Mouse (Mus musculus): Measurements from ENCODE around the gene Olfr229. TPM values are rescaled to one million over a fixed set of nuclear protein-coding genes. Genes with fewer than 3 reads are reported as not detected.
"Not testable (repeated sequence)": the region's sequence is repeated elsewhere in the genome, so short reads cannot be mapped to it uniquely, and the experiment has no call there.

The Olfr229 gene
- total and polyA plus RNA-seq, 3 experiments, result not detected

GRCm38 (mm10) chr9:39937201-39937600 is 30.1 kb downstream of the Olfr229 start, which contains the start of gene Olfr974:
Gene Olfr974 (plus strand): TSS chr9:39937501.
- H3K4me3 ChIP-seq, result no peak within 1 kb of the TSS
- intact Hi-C loops (cut with DNase I), result no loop called here
- WGBS, result 68% methylated on average over 1 of the region's 1 CpGs
- no peaks in the 10 kb centered on the region for H3K27me3 ChIP-seq (ENCODE audit: control insufficient read depth, insufficient read depth, low read length)
- no peak for DNase-seq
- no peak within 1 kb of the TSS for H3K27ac ChIP-seq
- no peaks in the 10 kb centered on the region for H3K36me3 ChIP-seq (ENCODE audit: control insufficient read depth, insufficient read depth, low read length)
- no peak within 1 kb of the TSS for H3K9ac ChIP-seq (ENCODE audit: low read depth, low read length)
- no peaks in the 10 kb centered on the region for H3K4me1 ChIP-seq (ENCODE audit: control insufficient read depth, insufficient read depth, low read length)
- no peaks in the 10 kb centered on the region for H3K79me2 ChIP-seq (replicated peaks; ENCODE audit: control insufficient read depth, insufficient read depth, low read length)
- TF ChIP-seq CTCF (IDR thresholded peaks at IDR 0.05) (no peak), POLR2A (IDR thresholded peaks at IDR 0.05; ENCODE audit: insufficient read depth, low read depth, low read length) (no peak), EP300 (IDR thresholded peaks at IDR 0.05; ENCODE audit: insufficient read depth, low read depth, low read length) (no peak)

GRCm38 (mm10) chr9:39951946-39952345 is 44.8 kb downstream of the Olfr229 start, which contains the start of gene Olfr975:
Gene Olfr975 (minus strand): TSS chr9:39952046.
- no peak for DNase-seq
- Histone ChIP-seq H3K79me2 (replicated peaks; ENCODE audit: control insufficient read depth, insufficient read depth, low read length) (no peaks in the 10 kb centered on the region), H3K36me3 (ENCODE audit: control insufficient read depth, insufficient read depth, low read length) (no peaks in the 10 kb centered on the region), H3K4me3 (no peak within 1 kb of the TSS), H3K27ac (no peak within 1 kb of the TSS), H3K9ac (ENCODE audit: low read depth, low read length) (no peak within 1 kb of the TSS), H3K27me3 (ENCODE audit: control insufficient read depth, insufficient read depth, low read length) (no peaks in the 10 kb centered on the region), H3K4me1 (ENCODE audit: control insufficient read depth, insufficient read depth, low read length) (no peaks in the 10 kb centered on the region)
- intact Hi-C loops (cut with DNase I), result no loop called here
- TF ChIP-seq POLR2A (IDR thresholded peaks at IDR 0.05; ENCODE audit: insufficient read depth, low read depth, low read length) (no peak), CTCF (IDR thresholded peaks at IDR 0.05) (no peak), EP300 (IDR thresholded peaks at IDR 0.05; ENCODE audit: insufficient read depth, low read depth, low read length) (no peak)
- 50% methylated on average over 1 of the region's 1 CpGs for WGBS

- H3K27ac ChIP-seq; H3K36me3 ChIP-seq (ENCODE audit: control insufficient read depth, insufficient read depth, low read length); H3K4me3 ChIP-seq; H3K79me2 ChIP-seq (replicated peaks; ENCODE audit: control insufficient read depth, insufficient read depth, low read length); H3K9ac ChIP-seq (ENCODE audit: low read depth, low read length); DNase-seq; H3K4me1 ChIP-seq (ENCODE audit: control insufficient read depth, insufficient read depth, low read length); H3K27me3 ChIP-seq (ENCODE audit: control insufficient read depth, insufficient read depth, low read length); intact Hi-C loops (cut with DNase I): not testable (repeated sequence)
- WGBS, result 84% methylated on average over 8 of the region's 9 CpGs
Observed at GRCm38 (mm10) chr9:39961033-39961432, 53.9 kb downstream of the Olfr229 start, which contains the start of gene Olfr976. Gene Olfr976 (minus strand): TSS chr9:39961133.

Other genes starting within 250 kb of the Olfr229 start
- gene Olfr963, start 240.1 kb upstream of the Olfr229 start, total RNA-seq (2021), result not detected
- gene Olfr963, start 240.1 kb upstream of the Olfr229 start, polyA plus RNA-seq (2012; rRNA removed), result not detected in 2 replicates
- not detected for gene Olfr149, start 200.2 kb upstream of the Olfr229 start, total RNA-seq (2021)
- not detected in 2 replicates for gene Olfr149, start 200.2 kb upstream of the Olfr229 start, polyA plus RNA-seq (2012; rRNA removed)
- not detected for gene Olfr965, start 196.0 kb upstream of the Olfr229 start, total RNA-seq (2021)
- gene Olfr965, start 196.0 kb upstream of the Olfr229 start, polyA plus RNA-seq (2012; rRNA removed), result not detected in 2 replicates
- not detected for gene Olfr150, start 176.4 kb upstream of the Olfr229 start, total RNA-seq (2021)
- gene Olfr150, start 176.4 kb upstream of the Olfr229 start, polyA plus RNA-seq (2012; rRNA removed), result not detected in 2 replicates
- not detected for gene Olfr967, start 161.1 kb upstream of the Olfr229 start, total RNA-seq (2021)
- not detected in 2 replicates for gene Olfr967, start 161.1 kb upstream of the Olfr229 start, polyA plus RNA-seq (2012; rRNA removed)
- not detected for gene Olfr968, start 124.1 kb upstream of the Olfr229 start, total RNA-seq (2021)
- gene Olfr968, start 124.1 kb upstream of the Olfr229 start, polyA plus RNA-seq (2012; rRNA removed), result not detected in 2 replicates
- not detected for gene Olfr969, start 116.4 kb upstream of the Olfr229 start, total RNA-seq (2021)
- not detected in 2 replicates for gene Olfr969, start 116.4 kb upstream of the Olfr229 start, polyA plus RNA-seq (2012; rRNA removed)
- gene Olfr970, start 98.5 kb upstream of the Olfr229 start, total RNA-seq (2021), result not detected
- not detected in 2 replicates for gene Olfr970, start 98.5 kb upstream of the Olfr229 start, polyA plus RNA-seq (2012; rRNA removed)
- not detected for gene Olfr971, start 70.5 kb upstream of the Olfr229 start, total RNA-seq (2021)
- gene Olfr971, start 70.5 kb upstream of the Olfr229 start, polyA plus RNA-seq (2012; rRNA removed), result not detected in 2 replicates
- not detected for gene Olfr972, start 40.9 kb upstream of the Olfr229 start, total RNA-seq (2021)
- not detected in 2 replicates for gene Olfr972, start 40.9 kb upstream of the Olfr229 start, polyA plus RNA-seq (2012; rRNA removed)
- not detected for gene Olfr974, start 30.2 kb downstream of the Olfr229 start, total RNA-seq (2021)
- gene Olfr974, start 30.2 kb downstream of the Olfr229 start, polyA plus RNA-seq (2012; rRNA removed), result not detected in 2 replicates
- gene Olfr975, start 44.7 kb downstream of the Olfr229 start, total RNA-seq (2021), result not detected
- gene Olfr975, start 44.7 kb downstream of the Olfr229 start, polyA plus RNA-seq (2012; rRNA removed), result not detected in 2 replicates
- not detected for gene Olfr976, start 53.8 kb downstream of the Olfr229 start, total RNA-seq (2021)
- not detected in 2 replicates for gene Olfr976, start 53.8 kb downstream of the Olfr229 start, polyA plus RNA-seq (2012; rRNA removed)
- gene Olfr978, start 84.8 kb downstream of the Olfr229 start, total RNA-seq (2021), result not detected
- not detected in 2 replicates for gene Olfr978, start 84.8 kb downstream of the Olfr229 start, polyA plus RNA-seq (2012; rRNA removed)
- gene Olfr979, start 96.1 kb downstream of the Olfr229 start, total RNA-seq (2021), result not detected
- gene Olfr979, start 96.1 kb downstream of the Olfr229 start, polyA plus RNA-seq (2012; rRNA removed), result not detected in 2 replicates
- not detected for gene Olfr980, start 102.2 kb downstream of the Olfr229 start, total RNA-seq (2021)
- not detected in 2 replicates for gene Olfr980, start 102.2 kb downstream of the Olfr229 start, polyA plus RNA-seq (2012; rRNA removed)
- not detected for gene Olfr981, start 114.1 kb downstream of the Olfr229 start, total RNA-seq (2021)
- gene Olfr981, start 114.1 kb downstream of the Olfr229 start, polyA plus RNA-seq (2012; rRNA removed), result not detected in 2 replicates
- not detected for gene Olfr982, start 166.5 kb downstream of the Olfr229 start, total RNA-seq (2021)
- not detected in 2 replicates for gene Olfr982, start 166.5 kb downstream of the Olfr229 start, polyA plus RNA-seq (2012; rRNA removed)
- not detected for gene Olfr983, start 186.3 kb downstream of the Olfr229 start, total RNA-seq (2021)
- not detected in 2 replicates for gene Olfr983, start 186.3 kb downstream of the Olfr229 start, polyA plus RNA-seq (2012; rRNA removed)
- gene Olfr984, start 206.9 kb downstream of the Olfr229 start, total RNA-seq (2021), result not detected
- gene Olfr984, start 206.9 kb downstream of the Olfr229 start, polyA plus RNA-seq (2012; rRNA removed), result not detected in 2 replicates
- not detected for gene Olfr985, start 222.8 kb downstream of the Olfr229 start, total RNA-seq (2021)
- not detected in 2 replicates for gene Olfr985, start 222.8 kb downstream of the Olfr229 start, polyA plus RNA-seq (2012; rRNA removed)
- gene Tmem225, start 240.8 kb downstream of the Olfr229 start, total RNA-seq (2021), result not detected
- gene Tmem225, start 240.8 kb downstream of the Olfr229 start, polyA plus RNA-seq (2012; rRNA removed), result not detected in 2 replicates